Mouse (Mus musculus): ENCODE data around the gene Gm14443.
"Not testable (repeated sequence)": the region's sequence is repeated elsewhere in the genome, so short reads cannot be mapped to it uniquely, and the experiment has no call there.

The Gm14443 gene

DNA sequence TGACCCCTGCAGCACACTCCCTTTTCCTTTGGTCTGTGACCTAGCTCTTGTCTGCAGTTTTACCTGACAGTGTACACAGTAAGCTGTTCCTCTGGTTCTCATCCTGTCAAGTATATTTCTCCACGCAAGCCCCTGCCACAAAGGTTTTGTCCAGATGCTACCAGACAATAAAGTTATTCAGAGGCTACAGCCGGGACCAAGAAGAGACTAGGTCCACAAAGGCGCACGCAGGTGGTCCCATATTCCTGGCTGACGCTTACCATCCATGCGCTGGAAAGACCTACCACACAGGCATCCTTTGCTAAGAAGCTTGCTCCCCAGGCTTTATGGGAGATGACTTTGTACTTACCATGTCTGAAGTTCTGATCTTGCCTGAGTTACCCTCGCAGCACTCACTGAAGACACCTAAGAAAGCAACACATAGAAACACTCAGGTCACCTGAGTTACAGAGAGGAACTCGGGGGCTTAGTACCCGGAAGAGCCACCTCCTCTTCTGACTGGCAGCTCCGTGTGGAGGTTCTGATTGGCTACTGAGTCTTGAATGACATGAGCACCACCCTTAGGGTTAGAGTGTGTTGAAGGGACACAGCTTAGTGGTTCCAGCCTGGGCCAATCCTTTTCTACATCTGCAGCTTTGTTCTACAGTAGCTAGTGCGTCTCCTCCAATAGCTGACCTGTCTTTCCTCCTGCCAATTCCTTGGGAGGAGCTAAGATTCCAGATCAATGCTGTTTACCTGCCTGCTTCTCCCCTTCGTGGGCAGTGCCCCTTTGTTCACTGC is at the start of gene Gm14443:
Gene Gm14443 (minus strand): TSS at position 471 of the 780 bp plus-strand sequence.
- CTCF ChIA-PET, result interaction anchor here in 1 of 4 experiments (0.6 to 1.3 kb wide), 3 partner anchors 243 to 1899 kb away, joined by 3 to 4 read pairs (median 4); partner anchors contain the start of gene Gm14401
- POLR2A ChIA-PET, result interaction anchor here in 2 of 4 experiments (0.7 to 2.6 kb wide), 9 partner anchors 14 to 1899 kb away, joined by 3 to 38 read pairs (median 3); partner anchors contain the start of gene Gm14401 (in 2 of the 2)

DNA sequence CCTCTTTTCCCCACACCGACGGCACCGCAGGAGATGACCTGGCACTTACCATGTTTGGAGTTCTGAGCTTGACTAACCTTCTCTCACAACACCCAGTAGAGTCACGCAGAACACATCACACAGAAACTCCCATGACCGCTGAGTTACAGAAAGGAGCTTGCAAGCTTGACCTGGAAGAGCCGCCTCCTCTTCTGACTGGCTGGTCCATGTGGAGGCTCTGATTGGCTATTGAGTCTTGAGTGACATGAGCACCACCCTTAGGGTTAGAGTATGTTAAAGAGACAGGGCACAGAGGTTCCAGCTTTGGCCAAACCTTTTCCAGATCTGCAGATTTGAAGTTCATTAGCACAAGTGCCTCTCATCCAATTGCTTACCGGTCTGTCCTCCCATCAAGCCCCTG is 31.1 kb upstream of the Gm14443 start, which contains the start of gene Gm14391:
Gene Gm14391 (minus strand): TSS at position 186 of the 400 bp plus-strand sequence.
- CTCF ChIA-PET, POLR2A ChIA-PET: not testable (repeated sequence)

- POLR2A ChIA-PET, result interaction anchor here in 1 of 4 experiments (1.0 kb wide), 1 partner anchor 1895 kb away, joined by 3 read pairs; the partner anchor contains the start of gene Gm14401
- CTCF ChIA-PET, result not testable (repeated sequence)
Measured at GRCm38 (mm10) chr2:175179008-175179407, 3.3 kb upstream of the Gm14443 start.

DNA sequence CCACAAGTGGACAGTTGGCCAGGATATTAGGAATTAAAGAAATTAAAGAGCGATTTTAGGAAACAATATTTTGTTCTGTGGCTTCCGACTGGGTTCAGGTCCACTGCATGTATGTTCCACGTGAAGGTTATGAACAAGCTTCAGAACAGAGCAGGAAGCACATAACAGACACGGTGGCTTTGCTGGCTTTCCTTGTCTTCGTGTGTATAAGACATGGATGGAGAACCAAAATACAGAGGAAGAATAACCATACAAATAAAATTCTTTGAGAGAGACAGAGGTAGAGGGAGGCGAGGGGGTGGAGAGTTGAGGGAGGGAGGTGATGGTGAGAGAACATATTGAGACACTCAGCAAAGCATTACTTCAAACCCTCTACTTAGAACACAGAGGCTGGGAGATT is 641 bp upstream of the Gm14443 start:
- POLR2A ChIA-PET, result interaction anchor here in 2 of 4 experiments (0.8 to 2.6 kb wide), 6 partner anchors 15 to 1898 kb away, joined by 3 to 38 read pairs (median 4); partner anchors contain the start of gene Gm14401 (in 2 of the 2)

DNA sequence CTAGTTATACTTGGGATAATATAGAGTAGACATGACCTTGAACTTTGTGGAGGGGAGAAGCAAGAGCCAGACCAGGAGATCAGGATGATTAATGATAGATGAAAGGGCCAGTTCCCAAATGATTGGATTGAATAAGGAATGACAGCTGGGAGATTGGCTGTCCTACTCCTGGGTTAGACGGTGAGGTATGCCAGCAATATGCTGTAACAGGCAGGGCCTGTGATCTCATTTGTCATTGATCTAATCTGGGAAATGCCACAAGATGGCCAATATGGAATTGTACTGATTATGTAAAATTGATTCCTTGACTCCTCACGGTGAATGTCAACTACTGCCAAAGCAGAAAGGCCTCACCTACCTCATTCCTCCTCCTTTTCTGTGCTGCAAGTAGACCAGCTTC is 1.6 kb downstream of the Gm14443 start:
- CTCF ChIA-PET, result not testable (repeated sequence)
- POLR2A ChIA-PET, result interaction anchor here in 1 of 4 experiments (2.6 kb wide), 1 partner anchor 1900 kb away, joined by 38 read pairs; the partner anchor contains the start of gene Gm14401

More for the DNA sequence above, 641 bp upstream of the Gm14443 start:
- CTCF ChIA-PET, result interaction anchor here in 2 of 4 experiments (0.6 to 1.3 kb wide), 3 partner anchors 244 to 1898 kb away, joined by 4 read pairs; partner anchors contain the start of gene Gm14401 (in 1 of the 2)

DNA sequence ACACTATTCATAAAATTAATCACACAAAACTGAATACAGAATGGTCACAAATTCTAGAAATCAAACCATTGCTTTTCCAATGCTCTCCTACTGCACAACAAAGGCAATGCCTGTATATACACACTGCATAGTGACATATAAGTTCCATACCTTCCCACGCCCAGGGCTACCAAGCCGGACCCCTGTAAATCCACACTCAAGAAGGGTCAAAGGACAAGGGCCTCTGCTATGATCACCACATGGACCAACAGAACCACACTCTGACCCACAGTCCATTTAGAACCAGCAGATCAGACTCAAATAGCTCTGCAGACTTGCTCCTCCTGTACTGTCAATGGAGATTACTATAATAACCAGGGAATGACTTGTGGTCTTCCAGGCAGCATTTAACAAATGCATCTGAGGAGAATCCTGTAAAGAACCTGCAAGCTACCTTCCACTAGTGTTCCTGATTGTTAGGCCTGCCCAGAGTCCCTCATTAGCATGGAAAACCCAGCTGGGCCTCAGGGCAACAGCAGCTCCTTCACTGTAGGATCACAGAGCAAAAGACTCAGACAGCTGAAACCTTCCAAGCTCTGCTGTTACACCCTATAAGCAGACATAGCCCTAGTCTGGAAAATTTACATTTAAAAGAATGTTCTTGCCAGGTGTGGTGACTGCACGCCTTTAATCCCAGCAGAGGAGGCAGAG is 2.6 kb downstream of the Gm14443 start:
- CTCF ChIA-PET, result not testable (repeated sequence)
- POLR2A ChIA-PET, result interaction anchor here in 1 of 4 experiments (0.8 kb wide), 1 partner anchor 1901 kb away, joined by 3 read pairs; the partner anchor contains the start of gene Gm14401

DNA sequence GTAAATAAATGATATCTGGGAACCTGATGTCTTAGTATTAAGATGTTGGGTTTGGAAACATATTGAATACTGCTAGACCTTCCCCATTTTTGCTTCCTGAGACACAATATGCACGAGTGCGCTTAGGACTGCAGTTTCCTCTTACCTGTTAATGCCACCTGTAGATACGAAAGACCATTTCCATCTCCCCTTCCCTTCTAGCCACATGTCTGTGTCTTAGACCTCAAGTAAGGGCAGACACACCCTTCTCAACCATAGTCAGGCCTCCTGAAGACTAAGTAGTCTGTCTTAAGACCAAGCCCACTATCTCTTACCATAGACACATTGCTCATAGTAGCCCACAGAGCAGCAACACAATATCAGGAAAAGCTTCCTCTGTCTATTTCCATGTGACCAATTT is 3.5 kb downstream of the Gm14443 start:
- POLR2A ChIA-PET, result no interaction called here

DNA sequence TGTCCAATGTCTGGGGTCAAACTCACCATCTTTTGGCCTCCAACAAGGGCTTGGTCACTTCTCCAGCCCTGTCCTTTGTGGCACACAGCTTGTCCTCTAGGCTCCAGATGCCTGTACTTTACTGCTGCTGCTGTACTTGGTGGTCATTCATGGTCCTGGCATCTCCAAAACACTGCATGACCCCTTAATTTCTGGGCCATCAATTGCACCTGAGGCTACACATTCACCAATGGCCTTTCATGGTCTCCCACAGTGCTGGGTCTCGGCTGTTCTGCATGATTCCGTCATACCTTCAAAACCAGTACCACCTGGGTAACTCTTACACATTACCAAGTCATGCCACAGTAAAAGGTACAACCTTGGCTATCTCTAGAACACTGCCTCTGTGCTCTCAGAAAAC is 8.8 kb downstream of the Gm14443 start:
- POLR2A ChIA-PET, CTCF ChIA-PET: not testable (repeated sequence)

More for the DNA sequence above, 3.5 kb downstream of the Gm14443 start:
- CTCF ChIA-PET, result no interaction called here

DNA sequence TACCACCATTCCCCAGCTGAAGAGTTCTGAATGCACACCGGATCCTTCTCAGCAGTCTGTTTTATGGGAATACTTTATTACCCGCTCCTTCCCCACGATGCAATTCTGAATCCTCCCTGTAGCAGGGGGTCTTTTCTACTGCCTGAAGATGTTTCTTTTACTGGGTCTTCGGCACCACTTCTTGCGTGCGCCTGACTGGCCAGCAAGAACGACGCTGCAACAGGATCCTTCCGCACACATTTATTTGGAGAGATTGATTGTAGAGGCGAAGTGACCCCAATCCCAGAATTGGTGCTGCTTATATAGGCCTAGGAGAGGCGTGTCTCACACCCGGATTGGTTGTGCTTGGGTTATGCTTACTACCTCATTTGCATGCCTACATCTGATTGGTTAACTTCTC is 10.6 kb downstream of the Gm14443 start:
- CTCF ChIA-PET, POLR2A ChIA-PET: not testable (repeated sequence)

GRCm38 (mm10) chr2:175161438-175161837 is 14.2 kb downstream of the Gm14443 start:
- POLR2A ChIA-PET, result interaction anchor here in 2 of 4 experiments (1.2 to 1.4 kb wide), 2 partner anchors 14 kb away, joined by 3 to 5 read pairs; partner anchors contain the start of gene Gm14443 (in 2 of the 2)
- CTCF ChIA-PET, result not testable (repeated sequence)

GRCm38 (mm10) chr2:175158642-175159041 is 17.0 kb downstream of the Gm14443 start:
- ChIA-PET CTCF (no interaction called here), POLR2A (interaction anchor here in 1 of 4 experiments (1.0 to 1.4 kb wide), 2 partner anchors 16 to 17 kb away, joined by 3 read pairs; partner anchors contain the start of gene Gm14443)

DNA sequence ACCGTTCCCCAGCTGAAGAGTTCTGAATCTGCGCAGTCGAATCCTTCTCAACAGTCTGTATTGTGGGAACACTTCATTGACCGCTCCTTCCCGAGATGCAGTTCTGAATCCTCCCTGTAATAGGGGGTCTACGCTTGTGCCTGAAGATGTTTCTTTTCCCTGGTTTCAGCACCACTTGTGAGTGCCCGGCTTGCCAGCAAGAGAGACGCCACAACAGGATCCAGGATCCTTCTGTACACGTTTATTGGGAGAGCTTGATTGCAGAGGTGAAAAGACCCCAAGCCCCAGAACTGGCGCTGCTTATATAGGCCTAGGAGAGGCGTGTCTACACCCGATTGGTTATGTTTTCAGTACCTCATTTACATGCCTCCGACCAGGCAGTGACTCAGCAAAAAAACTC is 19.0 kb downstream of the Gm14443 start:
- ChIA-PET CTCF (no interaction called here), POLR2A (interaction anchor here in 1 of 4 experiments (1.2 kb wide), 1 partner anchor 18 kb away, joined by 3 read pairs; no protein-coding TSS in a partner anchor)

GRCm38 (mm10) chr2:175141993-175142295 is 33.7 kb downstream of the Gm14443 start, which contains the start of gene Gm14399:
Gene Gm14399, minus strand, starts transcription at chr2:175142012.
- POLR2A ChIA-PET, CTCF ChIA-PET: not testable (repeated sequence)

- POLR2A ChIA-PET, CTCF ChIA-PET: not testable (repeated sequence)
Measured at GRCm38 (mm10) chr2:175141118-175141992, 34.3 kb downstream of the Gm14443 start.

DNA sequence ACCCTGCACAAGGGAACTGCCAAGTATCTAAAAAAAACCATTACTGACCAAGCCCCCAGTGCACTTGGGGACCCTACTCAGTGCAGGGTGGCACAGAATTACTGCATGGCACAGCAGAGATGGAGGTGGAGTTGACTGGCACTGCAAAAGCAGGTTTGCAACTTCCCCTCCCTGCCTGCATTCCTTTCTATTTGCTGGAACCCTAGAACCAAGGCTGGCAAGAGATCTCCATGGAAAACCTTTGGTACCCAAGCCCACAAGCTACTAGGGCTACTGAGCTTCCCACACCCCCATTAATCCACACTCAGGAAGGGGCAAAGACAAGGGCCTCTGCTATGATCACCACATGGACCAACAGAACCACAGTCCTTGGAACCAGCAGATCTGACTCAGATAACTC is 35.0 kb downstream of the Gm14443 start:
- CTCF ChIA-PET, result interaction anchor here in 1 of 4 experiments (0.6 kb wide), 1 partner anchor 73 kb away, joined by 7 read pairs; the partner anchor contains the start of gene Gm14393

More for the DNA sequence above, 35.0 kb downstream of the Gm14443 start:
- POLR2A ChIA-PET, result not testable (repeated sequence)
